Mouse (Mus musculus) liver, postnatal 0 days (tissue): ENCODE results near the gene Hbq1a. TPM values are rescaled to one million over a fixed set of nuclear protein-coding genes. Genes with fewer than 3 reads are reported as not detected.

ENCODE experiments used
- ATAC-seq: fragments of 200-750 bp; cut with Nextera tagmentation; 2 replicates; pipeline ENCODE4 v1.8.0; 2017; ENCODE audit warnings: mild to moderate bottlenecking, moderate library complexity
- DNase-seq: peaks from one replicate; pipeline ENCODE4 v3.0.0-alpha.2; 2016
- H3K27ac ChIP-seq: fragments of 300-500 bp; sonication (generic); 2 replicates; pipeline ENCODE4 v1.5.1; 2014; ENCODE audit warnings: antibody characterized with exemption, moderate library complexity, mild to moderate bottlenecking, low read depth
- H3K27me3 ChIP-seq: fragments of 300-500 bp; sonication (generic); 2 replicates; pipeline ENCODE4 v1.6.1; 2014; ENCODE audit warnings: low read length, control low read depth, mixed read lengths; ENCODE audit not compliant: insufficient read depth
- H3K36me3 ChIP-seq: fragments of 300-500 bp; sonication (generic); replicated peaks from 2 replicates; pipeline ENCODE4 v1.6.1; 2014; ENCODE audit warnings: mild to moderate bottlenecking, control low read depth, low read length, moderate library complexity, mixed read lengths; ENCODE audit not compliant: insufficient read depth
- H3K4me1 ChIP-seq: fragments of 300-500 bp; sonication (generic); 2 replicates; pipeline ENCODE4 v1.6.1; 2014; ENCODE audit warnings: antibody characterized with exemption, mild to moderate bottlenecking, control low read depth; ENCODE audit not compliant: insufficient read depth
- H3K4me2 ChIP-seq: fragments of 300-500 bp; sonication (generic); 2 replicates; pipeline ENCODE4 v1.6.1; 2014; ENCODE audit warnings: low read depth, mild to moderate bottlenecking, low read length, moderate library complexity, mixed read lengths
- H3K4me3 ChIP-seq: fragments of 300-500 bp; sonication (generic); 2 replicates; pipeline ENCODE4 v1.5.1; 2014; ENCODE audit warnings: low read depth, low read length
- H3K9ac ChIP-seq: fragments of 300-500 bp; sonication (generic); replicated peaks from 2 replicates; pipeline ENCODE4 v1.6.1; 2014; ENCODE audit warnings: mild to moderate bottlenecking, moderate library complexity
- H3K9me3 ChIP-seq: fragments of 300-500 bp; sonication (generic); 2 replicates; pipeline ENCODE4 v1.6.1; 2016; ENCODE audit warnings: mild to moderate bottlenecking, control low read depth, low read length, mixed read lengths
- CTCF ChIP-seq: sonication (generic); IDR thresholded peaks from 2 replicates; pipeline ENCODE4 v1.5.1; 2016; ENCODE audit warnings: antibody characterized with exemption, low read depth
- EP300 ChIP-seq: IDR thresholded peaks from 2 replicates; pipeline ENCODE4 v1.6.1; 2016; ENCODE audit warnings: antibody characterized with exemption, low read depth, mild to moderate bottlenecking
- WGBS: fragments of 180-500 bp; shearing (Covaris S2); extraction: QIAGEN DNeasy Blood & Tissue Kit; methylation state at CpG from one replicate; pipeline ENCODE4 v1.1.7; 2014; ENCODE audit not compliant: insufficient replicate concordance; 5-methylcytosine and 5-hydroxymethylcytosine counted together
- polyA plus RNA-seq: library from polyadenylated mRNA; unstranded; fragments of >200 nt; fragmentation: Nextera tagmentation; extraction: Ambion mirVana; gene quantifications from 2 replicates; pipeline ENCODE4 v1.2.1, GENCODE M21; 2015

Gene Hbq1a
- polyA plus RNA-seq, 1 experiment from 2014 or later, result 3.0 TPM

DNA sequence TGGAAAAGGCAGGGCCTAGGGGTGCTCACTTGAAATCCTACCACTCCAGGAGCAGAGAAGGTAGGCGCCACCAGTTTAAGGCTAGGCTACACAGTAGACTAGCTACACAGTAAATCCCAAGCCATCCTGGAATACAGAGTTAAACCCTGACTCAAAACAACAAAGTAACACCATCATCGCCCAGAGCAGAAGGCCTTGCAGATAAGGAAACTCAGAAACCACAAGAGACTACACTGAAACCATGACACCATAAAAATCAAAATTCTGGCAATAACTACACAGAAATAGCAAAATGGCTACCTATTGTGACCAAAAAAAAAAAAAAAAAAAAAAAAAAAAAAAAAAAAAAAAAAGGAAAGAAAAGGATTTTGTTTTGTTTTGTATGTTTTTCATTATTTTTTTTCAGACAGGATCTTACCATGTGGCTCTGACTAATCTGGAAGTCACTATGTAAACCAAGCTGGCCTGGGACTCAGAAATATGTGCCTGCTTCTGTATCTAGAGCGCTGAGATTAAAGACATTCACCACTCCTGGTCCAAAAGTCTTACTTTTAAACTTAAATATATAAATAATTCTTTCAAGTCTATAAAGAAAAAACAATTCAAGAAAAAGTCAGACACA lies 34.6 kb upstream of the Hbq1a start:
- WGBS, result 69% methylated on average over 3 of the region's 3 CpGs
- Histone ChIP-seq H3K36me3 (peaks cover 20% of the 10 kb centered on the region), H3K9ac (peak overlapping the region; percentile 56), H3K9me3 (no peaks in the 10 kb centered on the region), H3K4me2 (peak overlapping the region; percentile 19; the same call in 1 of the 2 replicates), H3K27ac (peak overlapping the region; percentile 96), H3K4me3 (no peak overlapping the region), H3K4me1 (peaks cover 32% of the 10 kb centered on the region), H3K27me3 (no peaks in the 10 kb centered on the region)
- TF ChIP-seq EP300 (peak; percentile 98), CTCF (no peak)
- DNase-seq (no peak), ATAC-seq (peak; percentile 57)

DNA sequence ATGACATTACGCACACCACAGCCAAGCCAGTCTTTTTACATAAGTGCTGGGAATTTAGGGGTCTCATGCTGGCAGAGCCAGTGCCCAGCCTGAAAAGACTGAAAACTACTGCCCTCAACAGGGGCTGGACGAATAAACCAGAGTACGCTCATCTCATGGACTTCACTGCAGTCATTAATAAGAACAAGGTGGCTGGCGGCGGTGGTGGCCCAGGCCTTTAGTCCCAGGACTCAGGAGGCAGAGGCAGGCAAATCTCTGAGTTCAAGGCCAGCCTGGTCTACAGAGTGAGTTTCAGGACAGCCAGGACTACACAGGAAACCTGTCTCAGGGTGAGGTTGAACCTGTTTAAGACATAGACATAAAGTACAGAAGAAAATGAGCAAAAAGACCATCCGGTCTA lies 33.7 kb upstream of the Hbq1a start:
- WGBS, result 89% methylated on average over 6 of the region's 6 CpGs
- DNase-seq (no peak), ATAC-seq (no peak)
- Histone ChIP-seq H3K9me3 (no peaks in the 10 kb centered on the region), H3K4me1 (peaks cover 35% of the 10 kb centered on the region), H3K4me3 (no peak overlapping the region), H3K9ac (0 out of 2 replicates have a peak overlapping the region, but pooled peaks have one; percentile 18), H3K27me3 (no peaks in the 10 kb centered on the region), H3K4me2 (peak overlapping the region; percentile 39; the same call in 1 of the 2 replicates), H3K27ac (peak overlapping the region; percentile 96), H3K36me3 (peaks cover 10% of the 10 kb centered on the region; the same call in 1 of the 2 replicates)
- TF ChIP-seq CTCF, result no peak
- no peak for TF ChIP-seq EP300

DNA sequence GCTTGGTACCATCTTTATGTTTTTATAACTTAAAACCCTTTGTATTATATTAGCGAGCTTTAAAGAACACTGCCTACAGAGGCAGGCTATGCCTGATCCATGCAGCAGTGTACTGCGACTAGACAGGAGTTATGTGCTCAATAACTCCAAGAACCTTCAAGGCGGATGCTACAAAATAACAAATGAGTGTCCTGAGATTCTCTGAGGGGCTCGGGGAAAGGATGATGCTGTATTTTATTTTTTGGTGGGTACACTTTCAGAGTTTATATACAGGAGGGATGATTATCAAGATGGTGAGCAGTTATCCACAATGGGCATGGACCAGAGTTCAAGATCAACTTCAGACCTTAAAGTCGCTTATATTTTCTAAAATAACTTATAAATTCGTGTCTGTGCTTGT lies 33.1 kb upstream of the Hbq1a start:
- peaks cover 7% of the 10 kb centered on the region; the same call in 1 of the 2 replicates for H3K36me3 ChIP-seq
- H3K4me2 ChIP-seq, result peak overlapping the region; percentile 89
- H3K9ac ChIP-seq, result peak overlapping the region; percentile 93
- 23% methylated on average over 6 of the region's 6 CpGs for WGBS
- TF ChIP-seq CTCF (no peak), EP300 (no peak; the same call in 1 of the 2 replicates)
- ATAC-seq (no peak), DNase-seq (no peak)
- peaks cover 35% of the 10 kb centered on the region for H3K4me1 ChIP-seq
- peak overlapping the region; percentile 97 for H3K27ac ChIP-seq
- H3K27me3 ChIP-seq, result no peaks in the 10 kb centered on the region
- peak overlapping the region; percentile 76 for H3K4me3 ChIP-seq
- H3K9me3 ChIP-seq, result no peaks in the 10 kb centered on the region

DNA sequence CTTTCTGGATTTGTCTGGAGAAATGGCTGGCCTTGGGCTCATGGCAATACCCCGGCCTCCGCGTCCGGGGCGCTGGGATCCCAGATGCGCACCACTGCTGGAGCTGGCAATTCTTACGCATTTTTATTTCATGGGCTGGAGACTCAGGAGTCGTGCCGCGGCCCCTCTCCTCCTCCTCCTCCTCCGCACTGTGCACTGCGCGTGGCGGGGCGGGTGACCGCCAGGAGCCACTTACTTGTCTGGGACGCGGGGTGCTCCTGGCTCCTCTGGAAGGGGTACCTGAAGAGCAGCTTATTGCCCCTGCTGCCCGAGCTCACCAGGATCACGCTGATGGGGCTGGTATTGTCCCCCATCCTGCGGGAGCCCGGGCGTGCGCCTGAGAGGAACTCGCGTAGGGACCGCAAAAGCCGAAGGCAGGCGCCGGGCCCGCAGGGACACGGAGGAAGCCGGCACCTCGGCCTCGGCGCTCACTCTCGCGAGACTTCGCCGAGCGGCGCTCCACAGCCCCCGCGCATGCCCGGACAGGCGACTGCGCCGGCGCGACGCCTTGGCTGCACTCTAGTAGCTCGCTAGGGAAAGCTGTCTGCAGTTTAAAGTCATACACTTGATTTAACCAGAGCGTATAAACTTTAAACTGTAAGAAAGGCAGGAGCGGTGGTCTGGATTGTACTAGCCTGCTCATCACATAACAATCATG lies 32.5 kb upstream of the Hbq1a start, which contains the start of gene Nprl3:
TSS of gene Nprl3 (minus strand) at position 520 of the 697 bp plus-strand sequence.
- H3K4me2 ChIP-seq, result peak within 1 kb of the TSS; percentile 89
- DNase-seq, result peak; percentile 96
- peaks cover 35% of the 10 kb centered on the region for H3K4me1 ChIP-seq
- under 1% methylated on average over 54 of the region's 54 CpGs for WGBS
- TF ChIP-seq CTCF (no peak), EP300 (peak; percentile 51; the same call in 1 of the 2 replicates)
- H3K27me3 ChIP-seq, result no peaks in the 10 kb centered on the region
- ATAC-seq, result peak; percentile 92
- peak within 1 kb of the TSS; percentile 97 for H3K27ac ChIP-seq
- 0 out of 2 replicates have a peak, but pooled peaks cover 3% of the 10 kb centered on the region for H3K36me3 ChIP-seq
- H3K9ac ChIP-seq, result peak within 1 kb of the TSS; percentile 93
- H3K9me3 ChIP-seq, result no peaks in the 10 kb centered on the region
- H3K4me3 ChIP-seq, result peak within 1 kb of the TSS; percentile 76

DNA sequence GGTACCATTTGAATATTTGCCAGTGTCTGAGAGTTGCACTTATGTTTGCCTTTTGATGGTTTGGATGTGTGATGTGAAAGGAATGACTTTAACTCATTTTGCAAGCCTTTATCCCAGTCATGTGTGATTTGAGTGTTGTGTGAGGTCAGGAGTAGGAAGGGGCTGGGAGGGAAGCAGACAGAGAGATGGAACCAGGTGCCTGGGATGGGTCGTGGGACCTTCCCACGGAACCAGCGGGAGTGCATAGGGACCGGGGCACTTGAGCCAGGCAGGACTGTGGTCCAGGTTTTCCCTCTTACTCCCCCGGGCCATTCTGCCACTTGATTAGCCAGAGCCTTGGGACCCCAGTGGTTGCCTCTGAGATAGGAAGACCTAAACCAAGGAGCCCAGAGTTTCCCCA lies 31.9 kb upstream of the Hbq1a start:
- Histone ChIP-seq H3K4me2 (peak overlapping the region; percentile 89), H3K27ac (peak overlapping the region; percentile 97), H3K9me3 (no peaks in the 10 kb centered on the region), H3K9ac (peak overlapping the region; percentile 93), H3K4me1 (peaks cover 35% of the 10 kb centered on the region), H3K4me3 (peak overlapping the region; percentile 76), H3K27me3 (no peaks in the 10 kb centered on the region), H3K36me3 (no peaks in the 10 kb centered on the region)
- ATAC-seq, result peak; percentile 40
- no peak for DNase-seq
- WGBS, result 23% methylated on average over 5 of the region's 5 CpGs
- TF ChIP-seq CTCF, result no peak
- TF ChIP-seq EP300, result 0 out of 2 replicates have a peak, but pooled peaks have one; percentile 9

DNA sequence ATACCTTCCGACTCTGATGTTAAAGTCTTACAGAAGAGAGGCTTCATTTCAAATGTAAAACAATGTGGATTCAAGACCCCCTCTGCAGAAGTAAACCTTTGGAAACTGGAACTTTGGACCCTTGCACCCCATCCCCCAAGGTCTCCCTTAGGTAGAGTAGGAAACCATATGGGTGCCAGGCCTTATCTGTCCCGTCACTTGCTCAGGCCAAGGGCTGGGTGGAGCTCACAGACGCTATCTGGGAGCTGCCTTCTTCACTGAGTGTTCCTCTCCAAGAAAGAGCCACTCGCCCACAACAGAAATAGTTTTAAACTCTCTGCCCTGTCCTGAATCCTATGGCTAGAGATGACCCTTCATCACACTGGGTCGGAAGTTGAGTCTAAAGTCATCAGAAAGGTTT lies 30.9 kb upstream of the Hbq1a start:
- Histone ChIP-seq H3K27ac (peak overlapping the region; percentile 97), H3K27me3 (no peaks in the 10 kb centered on the region), H3K36me3 (no peaks in the 10 kb centered on the region), H3K4me1 (peaks cover 35% of the 10 kb centered on the region), H3K4me2 (peak overlapping the region; percentile 89), H3K4me3 (no peak overlapping the region), H3K9ac (peak overlapping the region; percentile 93), H3K9me3 (no peaks in the 10 kb centered on the region)
- TF ChIP-seq EP300, result peak; percentile 98
- no peak for TF ChIP-seq CTCF
- peak; percentile 71 for DNase-seq
- WGBS, result 61% methylated on average over 5 of the region's 5 CpGs
- peak; percentile 76 for ATAC-seq
